Mouse (Mus musculus) layer of hippocampus, postnatal 14 days (tissue): ENCODE results near the gene Olfr957. TPM values are rescaled to one million over a fixed set of nuclear protein-coding genes. Genes with fewer than 3 reads are reported as not detected.

Experiments
- DNase-seq, 2 experiments: peaks; one replicate each; pipeline ENCODE4 v3.0.0; 2021 to 2022; ENCODE audit warnings: low spot score in 2 of 2, mixed read lengths in 1 of 2
- long read RNA-seq, 2 experiments: library from polyadenylated mRNA; stranded (forward); transcript quantifications; one replicate each; pipeline ENCODE4 v2.0.0; 2021
- total RNA-seq, 2 experiments: library from RNA; stranded (reverse); gene quantifications; 2 replicates each; pipeline ENCODE4 v1.2.3; 2021

The Olfr957 gene
- total RNA-seq: not detected
- long read RNA-seq, experiment 1: 0 reads
- long read RNA-seq, experiment 2: 0 reads

- no peak for DNase-seq
These were observed at the start of gene Olfr957 for GRCm38 (mm10) chr9:39515531-39515930. TSS of gene Olfr957 (minus strand) at chr9:39515809.

GRCm38 (mm10) chr9:39558349-39558647 is 42.7 kb upstream of the Olfr957 start:
- no peak for DNase-seq

- peak; percentile 34 to 54 for DNase-seq
These were observed 42.1 kb upstream of the Olfr957 start for GRCm38 (mm10) chr9:39557529-39558348.

- peak in 1 of 2 experiments; percentile 63 for DNase-seq
These were observed 38.3 kb upstream of the Olfr957 start, which contains the start of gene Olfr958 for GRCm38 (mm10) chr9:39553946-39554345. TSS of gene Olfr958 (minus strand) at chr9:39554054.

GRCm38 (mm10) chr9:39550806-39551205 is 35.2 kb upstream of the Olfr957 start:
- DNase-seq: peak in 1 of 2 experiments; percentile 39

- no peak for DNase-seq
These were observed 8.1 kb upstream of the Olfr957 start for GRCm38 (mm10) chr9:39523616-39524285.

GRCm38 (mm10) chr9:39518595-39518994 is 3.0 kb upstream of the Olfr957 start:
- no peak for DNase-seq

GRCm38 (mm10) chr9:39509412-39509811 is 6.2 kb downstream of the Olfr957 start:
- no peak for DNase-seq

GRCm38 (mm10) chr9:39508998-39509397 is 6.6 kb downstream of the Olfr957 start:
- peak; percentile 60 to 77 for DNase-seq

- no peak for DNase-seq
These were observed 21.7 kb downstream of the Olfr957 start, which contains the start of gene Olfr44 for GRCm38 (mm10) chr9:39493895-39494294. TSS of gene Olfr44 (minus strand) at chr9:39493995.

GRCm38 (mm10) chr9:39471844-39472243 is 43.8 kb downstream of the Olfr957 start, which contains the start of gene Olfr955:
TSS of gene Olfr955 (minus strand) at chr9:39471944.
- no peak for DNase-seq

Other genes starting within 250 kb of the Olfr957 start
- not detected for gene Olfr945, start 239.0 kb downstream of the Olfr957 start, total RNA-seq
- not detected for gene Olfr948, start 189.8 kb downstream of the Olfr957 start, total RNA-seq
- not detected for gene Olfr951, start 128.4 kb downstream of the Olfr957 start, total RNA-seq
- gene Olfr952, start 88.7 kb downstream of the Olfr957 start, total RNA-seq: not detected
- gene Olfr954, start 59.1 kb downstream of the Olfr957 start, total RNA-seq: not detected
- not detected for gene Olfr955, start 43.9 kb downstream of the Olfr957 start, total RNA-seq
- gene Olfr44, start 21.8 kb downstream of the Olfr957 start, total RNA-seq: not detected
- not detected for gene Olfr958, start 38.2 kb upstream of the Olfr957 start, total RNA-seq
- gene Olfr959, start 59.8 kb upstream of the Olfr957 start, total RNA-seq: not detected
- gene AW551984, start 88.6 kb upstream of the Olfr957 start, total RNA-seq: 10 to 100 TPM; 13.2 to 13.8 TPM
- not detected for gene Olfr148, start 94.8 kb upstream of the Olfr957 start, total RNA-seq
- gene Olfr960, start 105.6 kb upstream of the Olfr957 start, total RNA-seq: not detected
- gene Olfr961, start 129.3 kb upstream of the Olfr957 start, total RNA-seq: not detected
- gene Olfr963, start 151.4 kb upstream of the Olfr957 start, total RNA-seq: not detected
- not detected for gene Olfr149, start 191.3 kb upstream of the Olfr957 start, total RNA-seq
- not detected for gene Olfr965, start 195.5 kb upstream of the Olfr957 start, total RNA-seq
- not detected for gene Olfr150, start 215.2 kb upstream of the Olfr957 start, total RNA-seq
- not detected for gene Olfr967, start 230.4 kb upstream of the Olfr957 start, total RNA-seq